Mouse (Mus musculus): ENCODE results near the gene Cox7a2. TPM values are rescaled to one million over a fixed set of nuclear protein-coding genes. Genes with fewer than 3 reads are reported as not detected.

Gene Cox7a2
- polyA plus RNA-seq, 1 experiment from 2014 or later = 830 TPM

- Histone ChIP-seq H3K36me3 (ENCODE audit: control insufficient read depth, insufficient read depth, low read length) (no peaks in the 10 kb centered on the region), H3K9me3 (ENCODE audit: control insufficient read depth, low read length) (no peaks in the 10 kb centered on the region), H3K4me3 (ENCODE audit: low read depth, low read length) (no peak overlapping the region), H3K27me3 (replicated peaks; ENCODE audit: control insufficient read depth, insufficient read depth, low read length) (peaks cover 21% of the 10 kb centered on the region), H3K4me1 (replicated peaks; ENCODE audit: control insufficient read depth, insufficient read depth, low read length) (peaks cover 17% of the 10 kb centered on the region; the same call in 1 of the 2 replicates), H3K4me2 (ENCODE audit: low read length) (no peak overlapping the region), H3K27ac (ENCODE audit: low read depth) (no peak overlapping the region), H3K9ac (ENCODE audit: low read length) (no peak overlapping the region)
- peak; percentile 66 for DNase-seq (ENCODE audit: low spot score)
- no peak for ATAC-seq (replicated peaks; ENCODE audit: low FRiP score, low TSS enrichment, low read depth)
- 46% methylated on average over 9 of the region's 9 CpGs for WGBS
These were observed 39.5 kb downstream of the Cox7a2 start for GRCm38 (mm10) chr9:79720143-79720542.

- Histone ChIP-seq H3K9ac (ENCODE audit: low read length) (peak overlapping the region; percentile 68), H3K4me3 (ENCODE audit: low read depth, low read length) (peak overlapping the region; percentile 54), H3K4me2 (ENCODE audit: low read length) (peak overlapping the region; percentile 80), H3K27me3 (replicated peaks; ENCODE audit: control insufficient read depth, insufficient read depth, low read length) (peaks cover 21% of the 10 kb centered on the region), H3K27ac (ENCODE audit: low read depth) (peak overlapping the region; percentile 81), H3K9me3 (ENCODE audit: control insufficient read depth, low read length) (no peaks in the 10 kb centered on the region), H3K4me1 (replicated peaks; ENCODE audit: control insufficient read depth, insufficient read depth, low read length) (peaks cover 20% of the 10 kb centered on the region), H3K36me3 (ENCODE audit: control insufficient read depth, insufficient read depth, low read length) (no peaks in the 10 kb centered on the region)
- ATAC-seq (replicated peaks; ENCODE audit: low FRiP score, low TSS enrichment, low read depth) (no peak), DNase-seq (ENCODE audit: low spot score) (peak; percentile 73)
- 4% methylated on average over 28 of the region's 28 CpGs for WGBS
These were observed 40.2 kb downstream of the Cox7a2 start for GRCm38 (mm10) chr9:79719451-79719850.

- H3K4me2 ChIP-seq (ENCODE audit: low read length) = peak within 1 kb of the TSS; percentile 80
- H3K9ac ChIP-seq (ENCODE audit: low read length) = peak within 1 kb of the TSS; percentile 68
- WGBS = under 1% methylated on average over 63 of the region's 64 CpGs
- H3K36me3 ChIP-seq (ENCODE audit: control insufficient read depth, insufficient read depth, low read length) = no peaks in the 10 kb centered on the region
- no peaks in the 10 kb centered on the region for H3K9me3 ChIP-seq (ENCODE audit: control insufficient read depth, low read length)
- peaks cover 21% of the 10 kb centered on the region for H3K27me3 ChIP-seq (replicated peaks; ENCODE audit: control insufficient read depth, insufficient read depth, low read length)
- ATAC-seq (replicated peaks; ENCODE audit: low FRiP score, low TSS enrichment, low read depth) (peak; percentile 58), DNase-seq (ENCODE audit: low spot score) (peak; percentile 89)
- H3K27ac ChIP-seq (ENCODE audit: low read depth) = peak within 1 kb of the TSS; percentile 81
- peaks cover 23% of the 10 kb centered on the region for H3K4me1 ChIP-seq (replicated peaks; ENCODE audit: control insufficient read depth, insufficient read depth, low read length)
- H3K4me3 ChIP-seq (ENCODE audit: low read depth, low read length) = peak within 1 kb of the TSS; percentile 54
These were observed 41.0 kb downstream of the Cox7a2 start, which contains the start of gene Col12a1 for GRCm38 (mm10) chr9:79718481-79719370. TSS of gene Col12a1 (minus strand) at chr9:79718831.

GRCm38 (mm10) chr9:79717836-79718475 is 41.7 kb downstream of the Cox7a2 start:
- Histone ChIP-seq H3K4me3 (ENCODE audit: low read depth, low read length) (peak overlapping the region; percentile 54), H3K27ac (ENCODE audit: low read depth) (peak overlapping the region; percentile 81), H3K27me3 (replicated peaks; ENCODE audit: control insufficient read depth, insufficient read depth, low read length) (peaks cover 21% of the 10 kb centered on the region), H3K36me3 (ENCODE audit: control insufficient read depth, insufficient read depth, low read length) (no peaks in the 10 kb centered on the region), H3K9ac (ENCODE audit: low read length) (peak overlapping the region; percentile 68), H3K9me3 (ENCODE audit: control insufficient read depth, low read length) (no peaks in the 10 kb centered on the region), H3K4me2 (ENCODE audit: low read length) (peak overlapping the region; percentile 80), H3K4me1 (replicated peaks; ENCODE audit: control insufficient read depth, insufficient read depth, low read length) (peaks cover 23% of the 10 kb centered on the region)
- DNase-seq (ENCODE audit: low spot score) (peak; percentile 78), ATAC-seq (replicated peaks; ENCODE audit: low FRiP score, low TSS enrichment, low read depth) (no peak; the same call in 1 of the 2 replicates)
- 2% methylated on average over 22 of the region's 22 CpGs for WGBS

- no peaks in the 10 kb centered on the region for H3K9me3 ChIP-seq (ENCODE audit: control insufficient read depth, low read length)
- H3K9ac ChIP-seq (ENCODE audit: low read length) = peak overlapping the region; percentile 68
- ATAC-seq (replicated peaks; ENCODE audit: low FRiP score, low TSS enrichment, low read depth) (no peak; the same call in 1 of the 2 replicates), DNase-seq (ENCODE audit: low spot score) (peak; percentile 78)
- H3K4me3 ChIP-seq (ENCODE audit: low read depth, low read length) = peak overlapping the region; percentile 54
- H3K36me3 ChIP-seq (ENCODE audit: control insufficient read depth, insufficient read depth, low read length) = no peaks in the 10 kb centered on the region
- H3K4me1 ChIP-seq (replicated peaks; ENCODE audit: control insufficient read depth, insufficient read depth, low read length) = peaks cover 23% of the 10 kb centered on the region
- peaks cover 21% of the 10 kb centered on the region for H3K27me3 ChIP-seq (replicated peaks; ENCODE audit: control insufficient read depth, insufficient read depth, low read length)
- peak overlapping the region; percentile 81 for H3K27ac ChIP-seq (ENCODE audit: low read depth)
- H3K4me2 ChIP-seq (ENCODE audit: low read length) = peak overlapping the region; percentile 80
- 12% methylated on average over 23 of the region's 23 CpGs for WGBS
These were observed 42.5 kb downstream of the Cox7a2 start for GRCm38 (mm10) chr9:79716909-79717835.

- no peak overlapping the region for H3K27ac ChIP-seq (ENCODE audit: low read depth)
- H3K9ac ChIP-seq (ENCODE audit: low read length) = no peak overlapping the region
- H3K36me3 ChIP-seq (ENCODE audit: control insufficient read depth, insufficient read depth, low read length) = no peaks in the 10 kb centered on the region
- DNase-seq (ENCODE audit: low spot score) = no peak
- no peak for ATAC-seq (replicated peaks; ENCODE audit: low FRiP score, low TSS enrichment, low read depth)
- peaks cover 23% of the 10 kb centered on the region for H3K4me1 ChIP-seq (replicated peaks; ENCODE audit: control insufficient read depth, insufficient read depth, low read length)
- peak overlapping the region; percentile 54; the same call in 1 of the 2 replicates for H3K4me3 ChIP-seq (ENCODE audit: low read depth, low read length)
- WGBS = 37% methylated on average over 5 of the region's 5 CpGs
- H3K27me3 ChIP-seq (replicated peaks; ENCODE audit: control insufficient read depth, insufficient read depth, low read length) = peaks cover 21% of the 10 kb centered on the region
- H3K9me3 ChIP-seq (ENCODE audit: control insufficient read depth, low read length) = no peaks in the 10 kb centered on the region
- peak overlapping the region; percentile 80 for H3K4me2 ChIP-seq (ENCODE audit: low read length)
These were observed 43.2 kb downstream of the Cox7a2 start for GRCm38 (mm10) chr9:79716496-79716895.

- 17% methylated on average over 16 of the region's 16 CpGs for WGBS
- peak overlapping the region; percentile 48 for H3K4me2 ChIP-seq (ENCODE audit: low read length)
- no peak overlapping the region for H3K9ac ChIP-seq (ENCODE audit: low read length)
- H3K36me3 ChIP-seq (ENCODE audit: control insufficient read depth, insufficient read depth, low read length) = no peaks in the 10 kb centered on the region
- no peak overlapping the region for H3K4me3 ChIP-seq (ENCODE audit: low read depth, low read length)
- no peak for ATAC-seq (replicated peaks; ENCODE audit: low FRiP score, low TSS enrichment, low read depth)
- peaks cover 18% of the 10 kb centered on the region for H3K4me1 ChIP-seq (replicated peaks; ENCODE audit: control insufficient read depth, insufficient read depth, low read length)
- peak; percentile 75 for DNase-seq (ENCODE audit: low spot score)
- no peak overlapping the region for H3K27ac ChIP-seq (ENCODE audit: low read depth)
- peaks cover 9% of the 10 kb centered on the region; the same call in 1 of the 2 replicates for H3K27me3 ChIP-seq (replicated peaks; ENCODE audit: control insufficient read depth, insufficient read depth, low read length)
- H3K9me3 ChIP-seq (ENCODE audit: control insufficient read depth, low read length) = no peaks in the 10 kb centered on the region
These were observed 45.1 kb downstream of the Cox7a2 start for GRCm38 (mm10) chr9:79714471-79715045.

Measured in intestine, embryonic 14.5 days (tissue).